Mouse (Mus musculus): ENCODE results near the gene Ednrb.

GRCm38 (mm10) chr14:103834589-103834988, 9.6 kb downstream of the Ednrb start:
- TF ChIP-seq CTCF (IDR thresholded peaks at IDR 0.05; ENCODE audit: control insufficient read depth, insufficient read depth, insufficient read length) (no peak), MAX (IDR thresholded peaks at IDR 0.05) (no peak), USF1 (IDR thresholded peaks at IDR 0.05; ENCODE audit: low read depth) (no peak), MYOD1 (IDR thresholded peaks at IDR 0.05; ENCODE audit: control insufficient read depth, insufficient read length, low read depth) (no peak), MYOG (IDR thresholded peaks at IDR 0.05; ENCODE audit: control insufficient read depth, extremely low read depth, insufficient read length) (no peak), CEBPB (IDR thresholded peaks at IDR 0.05; ENCODE audit: low read depth) (no peak)
